Mouse (Mus musculus): ENCODE measurements around the gene Tekt4.
A peak's percentile ranks its signal among the peaks of the same experiment; 100 is the strongest.

Gene Tekt4

DNA sequence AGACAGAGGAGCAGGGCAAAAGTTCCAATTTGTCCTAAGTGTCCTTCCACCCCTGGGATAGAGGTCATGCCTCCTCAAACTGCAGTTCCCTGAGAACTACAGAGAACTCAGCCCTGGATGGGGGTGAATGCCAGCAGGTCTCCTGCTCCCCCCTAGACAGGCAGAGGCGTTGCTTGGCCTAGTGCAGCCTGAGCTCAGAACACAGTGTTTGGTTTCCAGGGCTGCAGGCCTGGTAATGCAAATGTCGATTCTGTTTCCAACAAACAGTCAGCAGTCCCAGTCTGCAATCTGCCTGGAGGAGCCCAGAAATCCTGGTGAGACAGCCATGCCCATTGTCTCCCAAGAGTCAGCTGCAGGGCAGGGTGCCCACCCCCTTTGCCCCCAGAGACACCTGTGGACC is at the start of gene Tekt4:
Gene Tekt4 (plus strand): TSS at position 344 of the 400 bp plus-strand sequence.
- DNase-seq (ENCODE audit: low spot score in 2 of 2) = no peak

DNA sequence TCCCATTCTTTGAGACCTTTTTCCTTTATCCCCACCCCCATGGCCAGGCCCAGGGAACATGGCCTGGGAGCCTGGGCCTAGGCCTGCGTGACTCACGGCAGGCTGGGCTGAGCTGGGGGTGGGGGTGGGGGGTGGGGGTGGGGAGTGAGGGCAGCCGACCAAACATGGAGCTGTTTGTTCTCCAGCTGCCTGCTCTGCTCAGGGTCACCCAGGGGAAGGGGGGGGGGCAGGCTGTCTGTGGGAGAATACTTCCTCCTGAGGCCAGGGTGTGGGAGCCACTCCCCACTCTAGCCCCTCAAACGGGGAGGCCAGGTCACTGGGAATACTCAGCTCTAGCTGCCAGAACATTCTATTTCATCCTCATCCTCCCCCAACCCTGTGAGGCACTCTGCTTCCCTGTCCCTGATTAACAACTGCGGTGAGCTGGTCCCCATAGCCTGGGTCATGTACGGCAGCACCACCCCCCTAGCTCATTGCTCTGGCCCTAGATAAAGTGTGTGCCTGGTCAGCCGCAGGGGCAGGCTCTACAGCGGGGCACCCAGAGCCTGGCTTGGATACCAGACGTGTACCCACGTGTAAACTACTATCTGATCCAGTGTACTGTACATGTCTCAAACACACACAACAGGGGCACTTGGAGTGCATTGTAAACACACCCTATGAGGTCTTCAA is 49.1 kb upstream of the Tekt4 start:
- DNase-seq (ENCODE audit: low spot score in 2 of 2) = no peak

DNA sequence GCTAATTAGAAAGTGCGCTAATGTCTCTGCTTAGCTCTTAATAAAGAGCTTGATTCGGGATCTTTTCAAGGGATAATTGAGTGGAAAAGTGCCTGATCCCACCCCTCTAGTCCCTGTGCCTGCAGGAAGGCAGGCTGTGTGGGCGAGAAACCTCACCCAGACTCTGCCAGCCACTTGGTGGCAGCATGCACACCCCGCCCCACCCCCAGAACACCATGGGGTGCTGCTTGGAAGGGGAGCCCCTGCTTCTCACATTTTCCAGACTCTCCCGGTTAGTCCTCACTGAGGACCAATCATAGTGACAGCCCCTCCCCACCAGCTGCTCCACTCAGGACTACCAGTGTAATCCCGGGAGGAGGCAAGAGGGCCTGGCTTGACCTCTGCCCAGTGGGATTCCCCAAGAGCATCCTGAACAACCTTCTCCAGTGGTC is 48.4 kb upstream of the Tekt4 start:
- DNase-seq (ENCODE audit: low spot score in 2 of 2) = peak; percentile 53 to 58

DNA sequence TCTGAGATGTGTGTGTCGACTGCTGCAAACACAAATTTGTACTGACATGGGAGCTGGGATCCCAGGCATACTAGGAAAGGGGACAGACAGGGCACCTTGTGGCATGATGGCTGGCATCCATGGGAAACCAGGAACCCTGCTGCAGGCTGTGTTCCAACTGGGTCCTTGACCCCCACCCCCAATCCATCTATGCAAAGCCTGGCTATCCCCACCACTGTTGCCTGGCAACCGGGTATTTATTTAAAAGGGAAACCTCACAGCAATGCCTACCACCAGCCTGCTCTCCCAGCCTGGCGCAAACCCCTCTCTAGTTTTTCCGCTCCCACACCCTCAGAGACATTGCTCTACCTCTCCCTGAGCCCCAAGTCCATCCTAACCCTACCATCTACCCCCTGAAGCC is 47.1 kb upstream of the Tekt4 start:
- DNase-seq (ENCODE audit: low spot score in 2 of 2) = no peak

DNA sequence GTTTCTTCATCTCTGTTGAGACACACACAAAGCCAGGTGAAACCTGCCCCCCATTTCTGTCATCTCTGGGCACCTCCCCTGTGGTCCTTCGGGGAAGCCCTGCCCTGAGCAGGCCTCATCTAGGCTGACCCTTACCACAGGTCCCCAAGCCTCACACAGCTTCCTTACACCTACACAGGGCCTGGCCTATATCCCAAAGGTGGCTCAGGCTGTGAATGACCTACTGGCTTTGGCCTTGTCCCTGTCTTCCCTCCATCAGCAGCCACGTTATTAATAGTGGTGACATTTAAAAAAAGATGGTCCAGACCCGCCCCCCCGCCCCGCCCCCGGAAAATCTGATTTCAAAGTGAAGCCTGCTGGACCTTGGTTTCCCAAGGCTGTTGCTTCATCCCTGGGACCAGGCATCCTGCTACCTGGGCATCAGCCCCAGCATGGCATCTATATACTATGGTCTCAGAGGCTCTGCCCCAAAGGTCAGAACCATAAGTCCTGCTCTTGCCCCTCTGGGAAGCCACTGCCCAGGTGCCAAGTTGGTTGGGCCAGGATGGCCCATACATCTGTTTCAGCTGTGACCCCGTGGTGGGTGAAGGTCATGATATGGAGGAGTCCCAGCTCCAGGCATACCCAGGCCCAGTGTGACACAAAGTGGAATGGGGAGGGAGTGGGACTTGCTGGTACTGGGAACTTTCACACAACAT is 46.0 kb upstream of the Tekt4 start:
- DNase-seq (ENCODE audit: low spot score in 2 of 2) = no peak

DNA sequence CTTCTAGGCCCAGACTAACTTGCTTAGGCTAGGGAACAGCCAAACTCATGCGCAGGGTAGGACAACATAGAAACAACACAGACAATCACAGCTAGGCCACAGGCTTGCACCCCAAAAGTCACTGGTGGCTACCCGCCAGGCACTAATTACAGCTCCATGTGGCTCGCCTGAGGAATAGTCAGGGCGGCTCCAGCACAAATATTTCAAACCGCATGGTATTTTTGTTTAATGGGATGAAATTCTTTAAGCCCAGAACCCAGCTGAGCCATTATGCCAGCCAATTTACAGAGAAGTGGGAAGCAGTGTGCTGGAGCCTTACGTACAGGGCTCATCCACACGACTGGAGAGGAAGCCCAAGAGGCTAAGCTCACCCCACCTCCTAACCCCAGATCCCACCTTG is 44.8 kb upstream of the Tekt4 start:
- DNase-seq (ENCODE audit: low spot score in 2 of 2) = no peak

DNA sequence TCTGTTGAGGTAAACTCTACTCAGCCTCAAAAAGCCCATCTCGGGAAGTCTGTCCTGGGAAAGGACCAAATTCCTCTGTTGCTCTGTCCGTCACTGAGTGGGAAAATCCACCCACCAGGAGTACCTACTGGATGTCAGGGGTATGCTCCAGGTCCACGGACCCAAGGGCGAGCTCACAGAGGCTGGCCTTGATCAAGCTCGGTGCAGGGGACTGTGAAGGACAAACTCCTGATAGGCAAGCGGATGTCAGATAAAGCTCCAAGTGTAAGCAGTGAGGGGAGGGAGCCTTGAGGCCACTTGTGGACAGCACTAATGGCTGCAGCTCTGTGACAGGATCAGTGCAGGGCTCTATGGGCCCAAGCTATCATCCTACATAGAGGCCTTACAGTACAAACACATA is 44.2 kb upstream of the Tekt4 start:
- DNase-seq (ENCODE audit: low spot score in 2 of 2) = no peak

DNA sequence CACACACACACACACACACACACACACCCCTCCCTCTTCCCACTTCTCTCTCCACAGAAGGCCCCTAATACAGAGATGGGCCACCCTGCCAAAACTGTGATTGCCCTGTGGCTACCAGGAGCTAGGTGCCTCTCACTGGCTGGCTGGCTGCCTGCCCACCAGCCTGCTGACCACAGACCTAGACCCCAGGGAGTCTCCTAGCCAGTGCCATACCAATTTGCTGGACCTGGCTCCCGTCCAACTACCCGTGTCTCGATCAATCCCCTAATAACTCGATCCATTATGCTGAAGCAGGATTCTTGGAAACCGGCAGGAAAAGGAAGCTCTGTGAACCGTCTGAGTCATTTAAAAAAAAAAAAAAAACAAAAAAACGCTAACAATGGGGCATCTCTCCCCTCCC is 43.6 kb upstream of the Tekt4 start:
- DNase-seq (ENCODE audit: low spot score in 2 of 2) = no peak

DNA sequence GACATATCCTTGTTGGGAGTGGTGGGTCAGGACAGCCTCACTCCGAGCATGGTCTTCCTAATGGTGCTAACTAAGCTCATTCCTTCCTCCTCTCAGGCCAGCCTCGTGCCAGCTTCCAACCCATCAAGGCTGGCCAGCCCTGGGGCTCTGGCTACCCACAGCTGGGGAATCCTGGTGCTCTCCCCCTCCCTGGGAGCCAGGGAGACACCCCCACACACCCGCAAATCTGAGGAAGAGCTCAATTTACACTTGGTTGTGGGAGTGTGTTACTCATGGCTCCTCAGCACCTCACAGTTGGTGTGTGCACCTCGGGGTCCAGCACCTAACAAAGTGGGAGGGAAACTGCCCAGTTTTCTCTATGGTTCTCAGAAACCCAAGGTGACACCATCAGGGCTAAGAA is 43.2 kb upstream of the Tekt4 start:
- no peak for DNase-seq (ENCODE audit: low spot score in 2 of 2)

DNA sequence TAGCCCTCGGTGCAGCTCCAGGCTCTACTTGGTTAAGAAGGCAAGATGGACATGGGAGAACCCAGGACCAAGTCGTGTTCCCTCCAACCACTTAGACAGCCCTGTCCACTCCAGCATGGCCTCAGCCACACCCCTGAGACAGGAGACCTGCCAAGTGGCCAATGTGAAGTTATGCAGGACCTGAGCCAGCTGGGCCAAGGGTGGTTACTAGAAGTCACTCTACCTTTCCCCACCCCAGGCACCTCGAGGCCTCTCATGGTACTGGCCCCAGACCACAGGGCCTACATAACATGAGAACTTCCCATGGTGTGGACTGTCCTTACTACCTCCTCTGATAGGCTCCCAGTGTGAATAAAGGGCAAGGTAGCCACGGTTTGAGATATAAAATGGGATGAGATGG is 40.2 kb upstream of the Tekt4 start:
- DNase-seq (ENCODE audit: low spot score in 2 of 2) = no peak

DNA sequence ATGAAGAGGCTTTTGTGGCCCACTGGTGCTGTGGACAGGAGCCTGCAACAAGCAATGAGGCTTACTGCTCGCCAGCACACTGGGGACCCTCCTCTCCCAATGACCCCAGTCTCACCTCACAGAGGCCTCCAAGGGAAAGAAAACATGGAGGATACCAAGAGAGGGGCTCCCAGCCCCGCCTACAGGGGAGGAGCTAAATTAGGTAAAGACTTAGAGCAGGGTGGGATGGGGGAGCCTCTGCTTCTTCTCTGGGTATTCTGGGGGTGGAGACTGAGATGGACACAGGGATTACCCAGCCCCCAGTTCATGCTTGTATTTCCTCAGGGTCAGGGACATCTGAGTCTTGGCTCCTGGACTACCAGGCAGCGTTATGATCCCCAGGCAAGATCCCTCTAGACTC is 39.5 kb upstream of the Tekt4 start:
- DNase-seq (ENCODE audit: low spot score in 2 of 2) = no peak

DNA sequence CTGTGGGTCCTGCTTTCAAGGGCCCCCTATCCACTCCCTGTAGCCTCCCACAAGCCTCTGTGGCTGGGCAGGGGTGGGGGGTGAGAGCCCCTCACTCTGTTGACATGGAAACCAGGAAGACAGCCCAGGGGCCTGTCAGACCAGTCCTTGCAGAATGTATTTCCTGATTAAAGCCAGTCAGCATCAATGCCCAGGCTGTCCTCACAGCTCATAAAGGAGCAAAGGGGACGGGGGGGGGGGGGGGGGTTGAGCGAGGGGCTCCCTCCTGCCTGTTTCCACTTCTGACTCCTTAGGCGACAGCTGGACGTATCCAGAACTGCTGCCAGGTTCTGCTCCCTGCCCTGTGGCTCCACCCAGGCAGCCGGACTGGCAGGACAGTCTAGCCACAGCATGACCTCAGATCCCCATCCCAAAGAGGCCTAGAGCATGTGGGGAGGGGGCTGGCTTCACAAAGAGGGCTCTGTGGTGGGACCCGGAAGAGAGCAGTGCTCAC is 38.9 kb upstream of the Tekt4 start:
- DNase-seq (ENCODE audit: low spot score in 2 of 2) = no peak

DNA sequence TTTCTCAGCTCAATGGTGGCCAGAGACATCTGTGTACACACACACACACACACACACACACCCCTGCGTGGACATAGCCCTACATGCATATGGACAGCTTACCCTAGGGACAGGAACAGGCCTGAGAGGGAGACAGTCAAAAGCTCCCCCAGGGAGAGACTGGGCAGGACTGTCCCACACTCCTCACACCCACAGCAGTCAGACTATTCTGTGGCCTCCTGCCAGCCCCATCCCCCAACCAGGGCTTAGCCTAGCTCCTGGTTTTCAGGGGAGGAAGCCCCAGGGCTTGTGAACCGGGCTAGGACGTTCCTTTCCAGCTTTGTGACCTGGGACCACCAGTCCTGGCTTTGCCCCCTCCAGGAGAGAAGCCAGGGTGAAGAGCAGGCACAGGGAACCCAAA is 38.2 kb upstream of the Tekt4 start:
- DNase-seq (ENCODE audit: low spot score in 2 of 2) = no peak

DNA sequence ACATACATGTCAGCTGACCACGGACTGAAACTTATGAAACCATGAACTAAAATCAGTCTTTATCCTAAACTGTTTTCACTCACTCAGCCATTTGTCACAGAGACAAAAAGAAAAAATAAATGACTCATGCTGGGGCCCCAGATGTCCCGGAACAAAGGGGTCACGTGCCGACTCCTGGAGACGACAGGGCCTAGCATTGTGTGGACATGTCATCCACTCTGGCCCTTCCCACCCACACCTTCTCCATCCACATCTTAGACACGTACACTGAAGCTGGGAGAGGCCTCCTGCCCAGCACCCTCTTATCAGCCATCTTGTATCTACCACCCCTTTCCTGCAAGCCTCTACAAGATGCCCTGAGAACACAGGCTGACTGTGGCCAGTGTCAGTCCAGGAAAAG is 36.4 kb upstream of the Tekt4 start:
- DNase-seq (ENCODE audit: low spot score in 2 of 2) = no peak

DNA sequence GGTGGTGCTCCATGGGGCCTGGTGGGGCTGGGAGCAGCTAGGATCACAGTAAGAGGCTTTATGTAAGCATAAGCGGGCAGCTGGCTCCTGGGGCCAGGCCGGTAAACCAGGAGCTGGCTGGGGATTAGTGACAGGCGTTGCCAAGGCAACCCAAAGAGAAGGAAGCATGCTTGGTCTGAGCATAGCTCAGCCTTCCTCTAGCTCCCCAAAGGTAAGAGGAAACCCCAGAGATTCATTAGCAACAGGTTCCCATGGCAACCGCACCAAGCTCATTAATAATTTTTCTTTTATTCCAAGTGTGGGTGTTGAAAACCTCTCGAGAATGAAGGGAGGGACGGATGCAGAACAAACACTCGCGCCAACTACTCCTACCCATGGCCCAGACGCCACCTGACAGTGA is 35.5 kb upstream of the Tekt4 start:
- DNase-seq (ENCODE audit: low spot score in 2 of 2) = no peak

DNA sequence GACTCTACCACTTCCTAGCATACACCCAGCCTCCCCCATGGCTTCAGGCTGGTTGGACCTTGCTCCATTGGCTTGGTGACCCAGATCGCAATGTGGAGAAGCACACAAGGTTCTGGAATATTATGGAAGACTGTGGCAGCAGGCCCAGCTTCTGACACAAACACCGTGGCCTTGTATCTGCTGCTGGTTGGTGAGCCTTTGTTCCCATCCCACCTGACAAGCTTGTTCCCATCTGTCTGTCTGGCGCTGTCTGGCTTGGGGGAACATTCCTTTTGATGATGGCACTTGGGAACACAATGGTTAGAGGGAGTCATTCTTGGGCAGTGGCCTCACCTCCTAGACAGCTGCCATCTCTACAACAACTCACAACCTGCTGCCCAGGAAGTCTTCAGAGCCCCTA is 33.4 kb upstream of the Tekt4 start:
- no peak for DNase-seq (ENCODE audit: low spot score in 2 of 2)

DNA sequence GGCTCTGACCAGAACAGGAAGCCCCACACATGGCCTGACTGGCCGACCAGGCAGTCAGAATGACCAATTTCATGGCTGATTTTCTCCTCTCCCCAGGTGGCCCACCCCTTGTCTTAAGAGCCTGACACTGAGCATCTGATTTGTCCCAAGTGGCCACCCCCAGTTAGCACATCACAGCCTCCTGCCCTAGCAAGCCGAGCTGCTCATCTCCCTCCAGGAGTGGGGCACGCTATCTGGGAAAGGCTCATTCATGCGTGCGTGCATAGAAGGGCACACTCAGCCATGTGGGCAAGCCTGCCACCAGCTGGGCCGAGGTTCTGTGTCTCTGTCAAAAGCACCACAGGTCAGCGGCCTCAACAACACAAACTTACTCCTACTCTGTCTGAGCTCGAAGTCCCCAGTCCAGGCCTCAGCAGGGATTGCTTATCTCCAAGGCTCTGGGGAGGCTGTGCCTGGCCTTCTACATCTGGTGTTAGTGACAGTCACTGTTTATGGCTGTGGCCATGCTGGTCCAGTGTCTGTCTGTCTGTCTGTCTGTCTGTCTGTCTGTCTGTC is 29.8 kb upstream of the Tekt4 start:
- no peak for DNase-seq (ENCODE audit: low spot score in 2 of 2)

DNA sequence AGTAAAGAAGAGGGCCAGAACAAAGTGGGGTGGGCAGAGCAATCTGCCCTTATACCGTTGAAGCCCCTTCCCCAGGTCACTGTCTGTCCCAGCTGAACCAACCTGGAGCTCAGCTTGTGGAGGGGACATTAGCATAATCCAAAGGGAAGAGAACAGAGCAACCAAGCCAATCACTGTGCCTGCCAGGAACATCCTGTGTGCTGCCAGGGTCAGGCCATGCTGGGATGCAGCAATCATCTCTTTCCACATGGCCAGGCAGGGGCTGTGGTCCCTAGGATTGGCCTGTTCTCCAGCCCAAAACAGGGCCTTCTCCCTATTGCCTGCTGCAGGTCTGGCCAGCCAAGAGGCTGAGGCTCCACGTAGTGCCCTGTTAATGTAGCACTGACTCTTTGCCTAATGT is 28.4 kb upstream of the Tekt4 start:
- DNase-seq (ENCODE audit: low spot score in 2 of 2) = no peak

DNA sequence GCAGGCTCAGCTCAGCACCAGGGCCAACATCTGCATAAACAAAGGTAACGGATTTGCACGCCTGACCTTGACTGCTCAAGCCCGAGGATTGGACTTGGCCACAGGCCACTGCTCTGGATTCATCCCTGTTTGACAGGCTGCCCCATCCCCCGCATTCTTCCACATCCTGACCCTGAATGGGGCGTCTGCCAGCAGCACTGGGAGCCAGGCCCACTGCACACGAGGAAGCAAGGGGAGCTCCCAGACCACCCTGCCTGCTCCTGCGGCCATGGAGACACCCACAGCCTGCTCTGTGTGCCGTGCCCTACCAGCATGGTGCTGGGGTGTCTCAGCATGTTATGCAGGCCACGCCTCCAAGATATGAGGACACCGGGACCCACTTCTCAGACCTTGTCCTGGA is 27.0 kb upstream of the Tekt4 start:
- no peak for DNase-seq (ENCODE audit: low spot score in 2 of 2)

DNA sequence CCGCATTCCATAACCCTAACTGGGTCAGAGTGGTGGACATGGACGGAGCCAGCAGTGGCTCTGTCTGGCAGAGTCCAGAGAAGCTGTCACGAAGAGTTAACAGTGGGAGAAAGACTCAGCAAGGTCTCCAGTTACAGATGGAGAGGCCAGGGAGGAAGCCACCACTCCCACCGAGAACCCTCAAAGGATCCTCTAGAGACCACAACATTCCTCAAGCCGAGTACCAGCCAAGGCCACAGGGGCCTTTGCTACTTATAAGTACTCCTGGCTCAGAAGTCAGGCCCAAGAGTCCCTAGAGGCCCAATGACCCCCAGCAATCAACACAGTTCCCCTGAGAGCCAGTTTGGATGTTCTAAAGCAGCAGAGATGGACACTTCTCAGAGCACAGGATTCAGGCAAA is 25.2 kb upstream of the Tekt4 start:
- DNase-seq (ENCODE audit: low spot score in 2 of 2) = no peak

DNA sequence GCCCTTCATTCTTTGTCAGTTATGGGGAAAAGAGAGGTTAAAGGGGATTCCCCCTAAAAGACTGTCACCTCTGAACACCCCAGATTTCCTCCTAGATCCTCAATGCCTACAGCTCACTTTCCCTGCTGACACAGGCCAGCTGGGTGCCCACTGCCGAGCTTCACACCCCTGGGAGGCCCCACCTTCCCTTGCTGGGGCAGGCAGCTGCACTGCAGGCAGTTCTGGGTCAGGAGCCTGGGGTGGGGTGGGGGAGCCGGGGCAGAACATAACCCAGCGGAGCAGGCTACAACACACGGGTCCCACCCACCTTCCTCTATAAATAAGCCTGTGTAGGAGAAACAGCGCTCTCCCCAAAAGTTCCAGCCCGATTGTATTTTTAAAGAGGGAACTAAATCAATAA is 24.5 kb upstream of the Tekt4 start:
- DNase-seq (ENCODE audit: low spot score in 2 of 2) = no peak

DNA sequence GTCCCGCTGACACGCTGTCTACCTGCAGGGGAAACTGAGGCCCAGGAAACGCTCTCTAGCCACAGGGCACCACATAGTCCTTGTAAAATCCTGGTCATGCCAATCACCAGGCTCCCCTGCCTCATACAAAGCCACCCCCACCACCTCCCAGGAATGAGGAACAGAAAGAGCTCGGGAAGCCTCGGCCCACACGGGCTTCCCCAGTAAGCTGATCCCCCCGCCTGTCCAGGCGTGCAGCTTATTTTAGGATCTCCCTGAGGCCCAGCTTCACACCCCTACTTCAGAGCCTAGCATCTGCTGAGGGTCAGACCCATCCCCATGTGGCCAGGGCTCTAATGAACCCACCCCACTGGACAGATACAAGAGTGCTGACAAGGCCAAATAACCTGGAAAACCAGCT is 23.9 kb upstream of the Tekt4 start:
- DNase-seq (ENCODE audit: low spot score in 2 of 2) = no peak

DNA sequence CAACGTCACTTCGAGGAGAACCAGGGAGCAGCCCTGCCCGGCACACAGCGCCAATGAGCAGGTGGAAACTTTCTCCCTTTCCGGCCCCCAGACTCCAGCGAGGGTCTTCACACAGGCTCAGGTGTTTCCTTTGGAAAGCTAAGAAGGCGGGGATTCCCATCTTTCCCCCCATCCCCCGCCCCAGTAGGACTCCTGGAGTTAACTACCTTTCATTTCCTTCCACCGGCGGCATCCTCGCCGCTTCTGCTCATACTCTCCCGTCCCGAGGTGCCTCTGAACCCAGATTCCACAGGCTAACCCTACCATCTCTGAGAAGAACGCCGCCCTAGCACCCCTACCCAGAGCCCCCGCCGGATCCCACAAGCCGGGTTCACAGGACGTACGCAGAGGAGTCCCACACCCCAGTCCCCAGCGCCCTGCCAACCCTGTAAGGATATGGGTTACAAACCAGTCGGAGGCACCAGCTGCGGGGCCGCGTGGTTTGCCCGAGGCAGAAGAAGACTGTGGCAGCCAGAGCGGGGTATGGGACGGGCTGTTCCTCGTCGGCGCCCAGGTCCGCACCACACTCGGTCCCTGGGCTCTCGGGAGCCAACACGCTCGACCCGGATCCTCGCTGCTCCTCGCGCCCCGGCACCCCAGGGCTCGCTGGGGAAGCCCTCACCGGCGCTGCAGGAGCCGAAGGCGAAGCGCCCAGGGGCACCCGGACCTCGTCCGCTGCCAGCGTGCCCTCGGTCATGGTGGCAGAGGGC is 21.8 kb upstream of the Tekt4 start:
- no peak for DNase-seq (ENCODE audit: low spot score in 2 of 2)

Measured in frontal cortex, postnatal 14 days (tissue).